Mouse (Mus musculus) monocyte, adult 5-6 weeks (primary cell): ENCODE results near the gene Kif1bp. TPM values are rescaled to one million over a fixed set of nuclear protein-coding genes. Genes with fewer than 3 reads are reported as not detected.

Experiments used
- ATAC-seq: fragments of 153-309, 156-312 bp; replicated peaks from 2 replicates; pipeline ENCODE4 v1.8.0; 2017; ENCODE audit warnings: mild to moderate bottlenecking; ENCODE audit not compliant: low TSS enrichment, insufficient number of reproducible peaks, severe bottlenecking, poor library complexity, low FRiP score
- total RNA-seq: library from RNA; stranded (forward); fragments of 200-1000, 200-491, 200-594 nt; gene quantifications from 3 replicates; pipeline ENCODE4 v1.2.3, GENCODE M21; 2017

Kif1bp gene
- total RNA-seq, 1 experiment from 2014 or later = 13.1 TPM

- ATAC-seq = peak; percentile 51
Observed at GRCm38 (mm10) chr10:62500088-62500915, 78.0 kb downstream of the Kif1bp start.

GRCm38 (mm10) chr10:62491681-62492080 is 86.6 kb downstream of the Kif1bp start:
- ATAC-seq = peak; percentile 20; the same call in 1 of the 2 replicates

Other genes with a start within 250 kb of the Kif1bp start
- 33.1 to 66.9 TPM (median 39.5 TPM) in 3 replicates for gene Hk1, start 198.5 kb downstream of the Kif1bp start, total RNA-seq
- 0.75 TPM in 1 of 3 replicates, not detected in the others for gene Hkdc1, start 156.0 kb downstream of the Kif1bp start, total RNA-seq
- not detected in 3 replicates for gene 4930507D05Rik, start 129.0 kb downstream of the Kif1bp start, total RNA-seq
- 15.0 to 22.7 TPM (median 21.4 TPM) in 3 replicates for gene Supv3l1, start 128.7 kb downstream of the Kif1bp start, total RNA-seq
- 86.6 to 110 TPM (median 102 TPM) in 3 replicates for gene Vps26a, start 91.7 kb downstream of the Kif1bp start, total RNA-seq
- gene Srgn, start 51.0 kb downstream of the Kif1bp start, total RNA-seq = 1,192 to 2,405 TPM (median 1,864 TPM) in 3 replicates
- 120 to 158 TPM (median 138 TPM) in 3 replicates for gene Ddx21, start 23.8 kb upstream of the Kif1bp start, total RNA-seq
- 87.7 to 122 TPM (median 98.2 TPM) in 3 replicates for gene Ddx50, start 72.8 kb upstream of the Kif1bp start, total RNA-seq
- 1.7 TPM in 1 of 3 replicates, not detected in the others for gene Stox1, start 147.7 kb upstream of the Kif1bp start, total RNA-seq
- 121 to 145 TPM (median 121 TPM) in 3 replicates for gene Ccar1, start 213.8 kb upstream of the Kif1bp start, total RNA-seq